Mouse (Mus musculus) lung, embryonic 14.5 days (tissue): ENCODE measurements around the gene Szt2. TPM values are rescaled to one million over a fixed set of nuclear protein-coding genes. Genes with fewer than 3 reads are reported as not detected.
A peak's percentile ranks its signal among the peaks of the same experiment; 100 is the strongest.

ENCODE experiments used
- ATAC-seq: fragments of 200-750 bp; cut with Nextera tagmentation; 2 replicates; pipeline ENCODE4 v1.8.0; 2017; ENCODE audit warnings: mild to moderate bottlenecking, moderate TSS enrichment, moderate library complexity; ENCODE audit not compliant: insufficient read depth
- DNase-seq: peaks from one replicate; pipeline ENCODE4 v3.0.0-alpha.2; 2015
- H3K27ac ChIP-seq: fragments of 300-500 bp; sonication (generic); 2 replicates; pipeline ENCODE4 v1.5.1; 2014; ENCODE audit warnings: low read depth, mild to moderate bottlenecking, moderate library complexity
- H3K27me3 ChIP-seq: fragments of 300-500 bp; sonication (generic); 2 replicates; pipeline ENCODE4 v1.6.1; 2014; ENCODE audit warnings: low read length, control low read depth; ENCODE audit not compliant: insufficient read depth
- H3K36me3 ChIP-seq: fragments of 300-500 bp; sonication (generic); 2 replicates; pipeline ENCODE4 v1.6.1; 2014; ENCODE audit warnings: control low read depth; ENCODE audit not compliant: insufficient read depth
- H3K4me1 ChIP-seq: fragments of 300-500 bp; sonication (generic); 2 replicates; pipeline ENCODE4 v1.6.1; 2014; ENCODE audit warnings: antibody characterized with exemption, control low read depth; ENCODE audit not compliant: insufficient read depth
- H3K4me2 ChIP-seq: fragments of 300-500 bp; sonication (generic); 2 replicates; pipeline ENCODE4 v1.6.1; 2014; ENCODE audit warnings: mild to moderate bottlenecking
- H3K4me3 ChIP-seq: fragments of 300-500 bp; sonication (generic); 2 replicates; pipeline ENCODE4 v1.5.1; 2014; ENCODE audit warnings: low read depth, low read length
- H3K9ac ChIP-seq: fragments of 300-500 bp; sonication (generic); 2 replicates; pipeline ENCODE4 v1.6.1; 2014
- H3K9me3 ChIP-seq: fragments of 300-500 bp; sonication (generic); 2 replicates; pipeline ENCODE4 v1.6.1; 2016; ENCODE audit warnings: low read depth, low read length, control low read depth
- CTCF ChIP-seq: IDR thresholded peaks from 2 replicates; pipeline ENCODE4 v1.5.1; 2016; ENCODE audit warnings: antibody characterized with exemption, low read depth
- whole genome bisulfite sequencing: fragments of 180-500 bp; shearing (Covaris S2); extraction: QIAGEN DNeasy Blood & Tissue Kit; methylation state at CpG from one replicate; pipeline ENCODE4 v1.1.7; 2014; 5-methylcytosine and 5-hydroxymethylcytosine counted together
- polyA plus RNA-seq: library from polyadenylated mRNA; unstranded; fragments of >200 nt; fragmentation: Nextera tagmentation; extraction: Ambion mirVana; gene quantifications from 2 replicates; pipeline ENCODE4 v1.2.1, GENCODE M21; 2014

Gene Szt2
- polyA plus RNA-seq = 11.1 and 11.7 TPM in 2 replicates

DNA sequence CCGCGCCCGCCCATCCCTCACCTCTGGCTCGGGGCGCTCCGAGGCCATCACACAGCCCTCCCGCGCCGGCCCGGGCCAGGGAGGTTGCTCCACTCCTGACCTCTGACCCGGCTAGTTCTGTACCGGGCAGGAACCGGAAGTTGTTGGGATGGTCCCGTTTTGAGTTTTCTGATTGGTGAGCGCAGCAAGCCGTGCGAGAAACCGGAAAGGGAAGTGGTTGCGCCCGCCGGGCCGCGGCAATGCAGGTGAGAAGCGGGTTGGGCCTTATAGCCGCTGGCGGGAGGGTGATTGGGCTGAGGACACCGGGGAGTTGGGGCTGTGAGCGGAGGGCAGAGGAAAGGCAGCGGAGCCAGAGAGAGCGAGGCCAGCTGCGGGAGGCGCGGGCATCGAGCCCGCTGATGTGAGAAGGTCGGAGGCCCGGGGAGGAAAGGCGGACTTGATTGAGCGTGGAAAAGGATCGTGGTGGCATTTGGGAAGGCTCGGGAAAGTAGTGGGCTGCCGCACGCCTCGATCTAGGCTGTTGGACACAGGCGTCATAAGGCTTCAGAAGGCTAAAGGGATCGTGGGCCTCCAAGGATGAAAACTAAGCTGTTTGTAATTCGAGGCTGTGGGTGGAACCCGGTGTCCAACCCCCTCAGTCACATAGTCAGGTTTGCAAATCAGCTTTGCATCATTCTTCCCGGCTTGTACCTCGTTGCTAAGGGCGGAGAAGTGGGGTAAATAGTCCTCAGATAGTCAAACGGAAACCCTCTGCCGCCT lies at the start of gene Szt2, which contains the start of gene Med8:
Szt2 (minus strand) TSS at position 132 of the 759 bp plus-strand sequence.
Med8 (plus strand) TSS at position 196 of the 759 bp plus-strand sequence.
- no peaks in the 10 kb centered on the region for H3K9me3 ChIP-seq
- H3K9ac ChIP-seq = peak within 1 kb of the TSS; percentile 86
- H3K27me3 ChIP-seq = no peaks in the 10 kb centered on the region
- H3K4me2 ChIP-seq = peak within 1 kb of the TSS; percentile 88
- peak within 1 kb of the TSS; percentile 60 for H3K27ac ChIP-seq
- no peak for TF ChIP-seq CTCF
- H3K4me1 ChIP-seq = peaks cover 5% of the 10 kb centered on the region; the same call in 1 of the 2 replicates
- DNase-seq = peak; percentile 96
- H3K36me3 ChIP-seq = peaks cover 44% of the 10 kb centered on the region
- ATAC-seq = peak; percentile 96
- H3K4me3 ChIP-seq = peak within 1 kb of the TSS; percentile 92
- WGBS = under 1% methylated on average over 53 of the region's 53 CpGs

DNA sequence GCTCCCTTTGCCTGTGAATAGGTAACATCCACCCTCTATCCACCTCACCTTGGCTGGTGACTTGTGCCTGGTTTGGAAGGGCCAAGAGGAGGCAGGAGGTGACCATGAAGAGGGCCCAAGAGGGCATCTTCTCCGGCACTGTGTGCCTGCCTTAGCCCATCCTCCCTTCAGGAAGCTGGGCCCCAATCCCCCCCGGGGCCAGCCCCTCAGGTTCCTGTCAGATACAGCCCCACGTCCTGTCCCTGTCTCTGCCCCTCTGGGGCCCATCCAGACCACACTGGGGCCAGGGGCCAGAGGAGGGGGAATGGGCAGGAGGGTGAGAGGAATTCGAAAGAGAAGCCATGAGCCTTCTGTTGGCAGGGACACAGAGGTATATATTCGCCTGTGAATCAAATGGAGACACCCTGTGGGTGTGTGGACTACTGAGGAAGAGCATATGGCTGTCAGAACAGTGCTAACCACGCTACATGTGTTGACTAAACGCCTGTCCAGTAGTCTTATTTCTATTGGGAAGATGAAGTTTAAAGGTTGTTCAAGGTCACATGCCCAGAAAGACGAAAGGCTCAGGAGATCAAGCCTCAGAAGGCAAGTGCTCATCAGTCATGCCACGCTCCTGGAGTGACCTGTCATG lies 48.4 kb upstream of the Szt2 start, which contains the start of gene Mpl:
Mpl (minus strand) TSS at position 169 of the 631 bp plus-strand sequence.
- H3K9ac ChIP-seq = no peak within 1 kb of the TSS
- no peak within 1 kb of the TSS for H3K27ac ChIP-seq
- no peaks in the 10 kb centered on the region for H3K9me3 ChIP-seq
- no peak for TF ChIP-seq CTCF
- no peaks in the 10 kb centered on the region for H3K4me1 ChIP-seq
- DNase-seq = no peak
- H3K4me3 ChIP-seq = no peak within 1 kb of the TSS
- H3K36me3 ChIP-seq = no peaks in the 10 kb centered on the region
- H3K4me2 ChIP-seq = no peak within 1 kb of the TSS
- no peak for ATAC-seq
- no peaks in the 10 kb centered on the region for H3K27me3 ChIP-seq
- WGBS = 48% methylated on average over 9 of the region's 9 CpGs

GRCm38 (mm10) chr4:118446415-118447153 lies 37.5 kb upstream of the Szt2 start:
- Histone ChIP-seq H3K27me3 (no peaks in the 10 kb centered on the region), H3K4me2 (peak overlapping the region; percentile 65), H3K9me3 (no peaks in the 10 kb centered on the region), H3K9ac (peak overlapping the region; percentile 27; the same call in 1 of the 2 replicates), H3K4me3 (peak overlapping the region; percentile 31), H3K36me3 (no peaks in the 10 kb centered on the region), H3K27ac (no peak overlapping the region), H3K4me1 (no peaks in the 10 kb centered on the region)
- peak; percentile 28; the same call in 1 of the 2 replicates for ATAC-seq
- DNase-seq = no peak
- TF ChIP-seq CTCF = no peak
- 26% methylated on average over 24 of the region's 24 CpGs for WGBS

GRCm38 (mm10) chr4:118445781-118446414 lies 36.8 kb upstream of the Szt2 start:
- no peaks in the 10 kb centered on the region for H3K27me3 ChIP-seq
- WGBS = 19% methylated on average over 18 of the region's 18 CpGs
- peak overlapping the region; percentile 31 for H3K4me3 ChIP-seq
- ATAC-seq = peak; percentile 77
- peak; percentile 46 for TF ChIP-seq CTCF
- peak overlapping the region; percentile 27; the same call in 1 of the 2 replicates for H3K9ac ChIP-seq
- no peaks in the 10 kb centered on the region for H3K9me3 ChIP-seq
- H3K36me3 ChIP-seq = no peaks in the 10 kb centered on the region
- no peaks in the 10 kb centered on the region for H3K4me1 ChIP-seq
- peak; percentile 55 for DNase-seq
- H3K27ac ChIP-seq = no peak overlapping the region
- H3K4me2 ChIP-seq = peak overlapping the region; percentile 65

DNA sequence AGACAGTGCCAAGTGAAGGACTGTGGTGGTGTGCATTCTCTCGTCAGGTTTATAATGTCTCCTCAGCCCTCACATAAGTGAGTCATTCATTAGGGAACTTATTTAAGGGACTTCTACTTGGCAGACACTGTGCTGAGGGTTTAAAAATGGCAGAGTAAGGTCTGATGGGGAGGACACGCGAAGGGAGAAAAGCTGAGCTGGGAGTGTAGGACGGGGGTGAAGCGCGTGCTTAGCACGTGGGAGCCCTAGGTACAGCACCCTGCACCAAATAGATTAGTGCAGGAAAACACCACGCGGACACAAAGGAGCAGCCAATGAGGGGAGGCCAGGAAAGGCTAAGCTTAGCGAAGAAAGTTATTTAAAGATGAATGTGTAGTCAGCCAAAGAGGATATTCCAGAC lies 36.0 kb upstream of the Szt2 start:
- Histone ChIP-seq H3K9me3 (no peaks in the 10 kb centered on the region), H3K27me3 (no peaks in the 10 kb centered on the region), H3K4me1 (no peaks in the 10 kb centered on the region), H3K4me3 (no peak overlapping the region), H3K27ac (no peak overlapping the region), H3K9ac (no peak overlapping the region), H3K4me2 (no peak overlapping the region), H3K36me3 (no peaks in the 10 kb centered on the region)
- no peak for TF ChIP-seq CTCF
- ATAC-seq (no peak), DNase-seq (no peak)
- WGBS = 77% methylated on average over 10 of the region's 10 CpGs

- peak overlapping the region; percentile 85 for H3K4me3 ChIP-seq
- DNase-seq (peak; percentile 68), ATAC-seq (0 out of 2 replicates have a peak, but pooled peaks have one; percentile 15)
- peak overlapping the region; percentile 84 for H3K27ac ChIP-seq
- TF ChIP-seq CTCF = no peak
- H3K9ac ChIP-seq = peak overlapping the region; percentile 58
- H3K27me3 ChIP-seq = no peaks in the 10 kb centered on the region
- no peaks in the 10 kb centered on the region for H3K9me3 ChIP-seq
- H3K4me1 ChIP-seq = peaks cover 16% of the 10 kb centered on the region
- H3K36me3 ChIP-seq = peaks cover 30% of the 10 kb centered on the region
- peak overlapping the region; percentile 88 for H3K4me2 ChIP-seq
- WGBS = 4% methylated on average over 12 of the region's 12 CpGs
Measured at GRCm38 (mm10) chr4:118437829-118438253, 28.8 kb upstream of the Szt2 start.
